Mouse (Mus musculus) kidney, postnatal 36 days (tissue): ENCODE results near the gene Phf21a.
A peak's percentile ranks its signal among the peaks of the same experiment; 100 is the strongest.

Experiments
- DNase-seq, 2 experiments: peaks; one replicate each; pipeline ENCODE4 v3.0.0; 2021 to 2022; ENCODE audit warnings: mixed read lengths in 2 of 2

The Phf21a gene

GRCm38 (mm10) chr2:92182981-92183501 lies 90.1 kb downstream of the Phf21a start:
- DNase-seq, result peak; percentile 84 to 89

GRCm38 (mm10) chr2:92183613-92184076 lies 90.7 kb downstream of the Phf21a start:
- DNase-seq, result peak; percentile 93 to 95

- peak; percentile 48 to 61 for DNase-seq
Measured at GRCm38 (mm10) chr2:92184077-92184921, 91.4 kb downstream of the Phf21a start.

- DNase-seq, result peak; percentile 39 to 66
Measured at GRCm38 (mm10) chr2:92185062-92185765, 92.3 kb downstream of the Phf21a start.

GRCm38 (mm10) chr2:92185766-92186450 lies 93.0 kb downstream of the Phf21a start:
- DNase-seq, result no peak

GRCm38 (mm10) chr2:92187061-92187460 lies 94.1 kb downstream of the Phf21a start:
- no peak for DNase-seq

GRCm38 (mm10) chr2:92188744-92189143 lies 95.8 kb downstream of the Phf21a start:
- no peak for DNase-seq

- no peak for DNase-seq
Measured at GRCm38 (mm10) chr2:92190960-92191359, 98.0 kb downstream of the Phf21a start.

- peak; percentile 52 to 77 for DNase-seq
Measured at GRCm38 (mm10) chr2:92191826-92192581, 99.1 kb downstream of the Phf21a start.

GRCm38 (mm10) chr2:92198126-92198525 lies 105.2 kb downstream of the Phf21a start:
- no peak for DNase-seq

GRCm38 (mm10) chr2:92198747-92199146 lies 105.8 kb downstream of the Phf21a start:
- no peak for DNase-seq

GRCm38 (mm10) chr2:92199562-92200286 lies 106.8 kb downstream of the Phf21a start:
- DNase-seq, result no peak

GRCm38 (mm10) chr2:92202319-92203040 lies 109.6 kb downstream of the Phf21a start:
- DNase-seq, result no peak

- no peak for DNase-seq
Measured at GRCm38 (mm10) chr2:92205010-92205639, 112.2 kb downstream of the Phf21a start.

GRCm38 (mm10) chr2:92210409-92210808 lies 117.5 kb downstream of the Phf21a start:
- no peak for DNase-seq

GRCm38 (mm10) chr2:92221431-92221830 lies 128.5 kb downstream of the Phf21a start:
- DNase-seq, result no peak

- no peak for DNase-seq
Measured at GRCm38 (mm10) chr2:92225592-92225991, 132.7 kb downstream of the Phf21a start.

GRCm38 (mm10) chr2:92229973-92230372 lies 137.1 kb downstream of the Phf21a start:
- no peak for DNase-seq

- DNase-seq, result no peak
Measured at GRCm38 (mm10) chr2:92231706-92232105, 138.8 kb downstream of the Phf21a start.

- DNase-seq, result no peak
Measured at GRCm38 (mm10) chr2:92234768-92235332, 141.9 kb downstream of the Phf21a start.
